Mouse (Mus musculus): ENCODE measurements at regions not wholly inside any gene's neighbourhood (a gene's known extent, or its start where the extent isn't known, plus 50 kb on each side); places are given as distances from the start of the nearest gene placed in this dataset.

DNA sequence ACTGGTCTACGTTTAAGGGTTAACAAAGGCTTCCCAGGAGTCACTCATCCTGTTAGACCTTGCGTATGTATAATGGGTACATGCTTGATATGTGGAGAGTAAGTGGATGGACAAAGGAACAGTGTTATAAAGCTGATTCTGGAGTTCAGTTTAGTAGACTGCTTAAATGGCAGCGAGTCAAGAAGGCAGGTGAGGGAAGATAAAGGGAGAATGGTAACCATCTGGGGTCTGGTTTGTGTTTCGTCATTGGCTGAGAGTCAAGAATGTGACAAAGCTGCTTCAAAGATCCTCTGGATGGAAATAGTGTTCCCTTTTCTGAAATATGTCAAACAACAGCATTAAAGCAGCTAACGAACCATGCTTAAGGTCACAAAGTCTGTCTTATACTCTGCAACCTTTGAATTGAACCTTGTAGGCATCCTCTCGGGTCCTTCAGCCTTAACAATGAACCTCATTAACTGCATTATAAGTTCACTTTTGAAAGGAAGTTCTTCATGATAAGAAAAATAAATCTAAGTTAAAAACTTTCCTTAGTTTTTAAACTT is 286.9 kb upstream of the 4930452B06Rik start:
- DNase-seq (ENCODE audit: extremely low read depth, insufficient read length, low spot score) = no peak

DNA sequence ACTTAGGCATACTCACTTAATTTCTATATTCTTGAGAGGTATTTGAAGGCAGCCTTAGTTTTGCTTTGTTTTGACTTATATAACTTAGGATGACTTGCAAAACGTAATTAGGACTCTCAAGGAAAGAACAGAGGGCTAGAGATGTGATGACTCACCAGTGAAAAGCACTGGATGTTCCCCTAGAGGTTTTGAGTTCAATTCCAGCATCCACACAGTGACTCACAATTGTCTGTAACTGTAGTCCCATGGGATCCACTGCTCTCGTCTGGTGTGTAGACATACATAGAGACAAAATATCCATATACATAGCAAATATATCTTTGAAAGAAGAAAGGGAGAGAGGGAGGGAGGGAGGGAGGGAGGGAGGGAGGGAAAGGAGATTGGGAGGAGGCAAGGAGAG is 282.7 kb upstream of the 4930452B06Rik start:
- no peak for DNase-seq (ENCODE audit: extremely low read depth, insufficient read length, low spot score)

DNA sequence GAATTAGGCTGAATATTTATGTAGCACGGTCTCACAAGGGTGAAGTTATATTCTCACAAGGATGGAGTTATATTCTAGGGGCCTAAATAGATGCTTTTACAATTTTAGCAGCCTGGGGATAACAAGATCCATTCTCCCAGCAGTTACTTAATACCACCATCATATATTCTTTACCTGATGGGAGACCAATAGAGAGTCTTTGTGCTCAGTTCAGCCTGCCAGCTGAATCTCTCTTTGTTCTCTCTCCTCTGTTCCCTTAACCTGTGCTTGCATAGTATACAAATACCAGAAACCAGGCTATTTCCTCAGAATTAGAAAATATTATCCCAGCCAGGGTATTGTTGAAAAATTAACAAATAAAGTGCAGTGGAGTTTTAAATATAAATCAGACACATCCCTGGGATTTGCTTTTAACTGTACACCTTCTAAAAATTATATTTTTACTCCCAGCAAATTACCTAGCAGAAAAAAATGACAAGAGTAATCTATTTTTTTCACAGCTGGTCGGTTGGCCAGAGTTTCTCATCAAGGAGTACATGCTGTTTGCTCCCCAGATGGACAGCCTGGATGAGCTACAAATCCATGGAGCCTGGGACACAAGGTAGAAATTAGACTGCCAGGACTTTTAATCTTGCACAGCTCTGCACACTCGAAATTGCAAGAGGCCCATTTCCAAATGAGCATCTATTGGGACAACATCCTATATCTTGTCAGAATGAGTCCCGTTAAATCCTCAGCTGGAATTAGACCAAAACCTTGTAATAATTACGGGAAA is 281.0 kb upstream of the 4930452B06Rik start:
- DNase-seq (ENCODE audit: extremely low read depth, insufficient read length, low spot score) = no peak

GRCm38 (mm10) chr14:8935121-8935520 is 269.1 kb upstream of the 4930452B06Rik start:
- no peak for DNase-seq (ENCODE audit: extremely low read depth, insufficient read length, low spot score)
